Mouse (Mus musculus): Measurements from ENCODE around the gene Rfc2. TPM values are rescaled to one million over a fixed set of nuclear protein-coding genes. Genes with fewer than 3 reads are reported as not detected.

The Rfc2 gene
- polyA plus RNA-seq, 2 experiments: 102 to 180 TPM

- H3K4me3 ChIP-seq (ENCODE audit: insufficient read depth in 1 of 2, low read depth in 2 of 2, low read length in 2 of 2): peak overlapping the region; percentile 77 to 97
- DNase-seq (ENCODE audit: low read depth in 3 of 3, low spot score in 3 of 3): no peak
- ATAC-seq (ENCODE audit: insufficient read depth): peak; percentile 34; the same call in 1 of the 2 replicates
- peaks cover 6 to 12% of the 10 kb centered on the region in 2 experiments for H3K4me1 ChIP-seq (replicated peaks; ENCODE audit: control insufficient read depth in 2 of 2, insufficient read depth in 2 of 2, low read length in 1 of 2)
- peak overlapping the region; percentile 48 for H3K27ac ChIP-seq
- no peaks in the 10 kb centered on the region for H3K27me3 ChIP-seq (ENCODE audit: control insufficient read depth, insufficient read depth, low read length)
- no peaks in the 10 kb centered on the region for H3K9me3 ChIP-seq (ENCODE audit: control insufficient read depth, low read length)
- TF ChIP-seq EP300 (IDR thresholded peaks at IDR 0.05; ENCODE audit: low read depth): no peak
- peak; percentile 43 for TF ChIP-seq CTCF (IDR thresholded peaks at IDR 0.05; ENCODE audit: low read depth)
- H3K9ac ChIP-seq (replicated peaks): peak overlapping the region; percentile 90
- WGBS (ENCODE audit: insufficient replicate concordance): 16% methylated on average over 15 of the region's 15 CpGs
- peak overlapping the region; percentile 95 for H3K4me2 ChIP-seq (ENCODE audit: low read depth)
- no peaks in the 10 kb centered on the region; the same call in 1 of the 2 replicates for H3K36me3 ChIP-seq (replicated peaks; ENCODE audit: control insufficient read depth, insufficient read depth, low read depth)
Observed at GRCm38 (mm10) chr5:134583006-134583883, 2.1 kb downstream of the Rfc2 start.

GRCm38 (mm10) chr5:134583884-134584213 is 2.7 kb downstream of the Rfc2 start:
- ATAC-seq (ENCODE audit: insufficient read depth): no peak
- no peak for TF ChIP-seq CTCF (IDR thresholded peaks at IDR 0.05; ENCODE audit: low read depth)
- WGBS (ENCODE audit: insufficient replicate concordance): 25% methylated on average over 3 of the region's 3 CpGs
- H3K4me3 ChIP-seq (ENCODE audit: insufficient read depth in 1 of 2, low read depth in 2 of 2, low read length in 2 of 2): peak overlapping the region; percentile 77 to 97
- no peaks in the 10 kb centered on the region for H3K9me3 ChIP-seq (ENCODE audit: control insufficient read depth, low read length)
- H3K4me2 ChIP-seq (ENCODE audit: low read depth): peak overlapping the region; percentile 95
- no peak for DNase-seq (ENCODE audit: low read depth in 3 of 3, low spot score in 3 of 3)
- H3K36me3 ChIP-seq (replicated peaks; ENCODE audit: control insufficient read depth, insufficient read depth, low read depth): peaks cover 3% of the 10 kb centered on the region; the same call in 1 of the 2 replicates
- H3K27me3 ChIP-seq (ENCODE audit: control insufficient read depth, insufficient read depth, low read length): no peaks in the 10 kb centered on the region
- peak overlapping the region; percentile 5 for H3K27ac ChIP-seq
- peak overlapping the region; percentile 90 for H3K9ac ChIP-seq (replicated peaks)
- peaks cover 6 to 12% of the 10 kb centered on the region in 2 experiments for H3K4me1 ChIP-seq (replicated peaks; ENCODE audit: control insufficient read depth in 2 of 2, insufficient read depth in 2 of 2, low read length in 1 of 2)

GRCm38 (mm10) chr5:134584798-134585197 is 3.6 kb downstream of the Rfc2 start:
- Histone ChIP-seq H3K4me2 (ENCODE audit: low read depth) (peak overlapping the region; percentile 95; the same call in 1 of the 2 replicates), H3K36me3 (replicated peaks; ENCODE audit: control insufficient read depth, insufficient read depth, low read depth) (peaks cover 3% of the 10 kb centered on the region; the same call in 1 of the 2 replicates), H3K27ac (peak overlapping the region; percentile 25; the same call in 1 of the 2 replicates), H3K9me3 (ENCODE audit: control insufficient read depth, low read length) (no peaks in the 10 kb centered on the region), H3K4me1 (replicated peaks; ENCODE audit: control insufficient read depth in 2 of 2, insufficient read depth in 2 of 2, low read length in 1 of 2) (peaks cover 6 to 12% of the 10 kb centered on the region in 2 experiments), H3K4me3 (ENCODE audit: insufficient read depth in 1 of 2, low read depth in 2 of 2, low read length in 2 of 2) (no peak overlapping the region), H3K27me3 (ENCODE audit: control insufficient read depth, insufficient read depth, low read length) (no peaks in the 10 kb centered on the region), H3K9ac (replicated peaks) (no peak overlapping the region)
- WGBS (ENCODE audit: insufficient replicate concordance): 34% methylated on average over 5 of the region's 5 CpGs
- ATAC-seq (ENCODE audit: insufficient read depth) (no peak), DNase-seq (ENCODE audit: low read depth in 3 of 3, low spot score in 3 of 3) (no peak)
- TF ChIP-seq EP300 (IDR thresholded peaks at IDR 0.05; ENCODE audit: low read depth): no peak
- no peak for TF ChIP-seq CTCF (IDR thresholded peaks at IDR 0.05; ENCODE audit: low read depth)

- no peaks in the 10 kb centered on the region for H3K27me3 ChIP-seq (ENCODE audit: control insufficient read depth, insufficient read depth, low read length)
- no peak overlapping the region for H3K4me2 ChIP-seq (ENCODE audit: low read depth)
- H3K9me3 ChIP-seq (ENCODE audit: control insufficient read depth, low read length): no peaks in the 10 kb centered on the region
- no peak for ATAC-seq (ENCODE audit: insufficient read depth)
- no peak overlapping the region for H3K27ac ChIP-seq
- no peak for TF ChIP-seq CTCF (IDR thresholded peaks at IDR 0.05; ENCODE audit: low read depth)
- TF ChIP-seq EP300 (IDR thresholded peaks at IDR 0.05; ENCODE audit: low read depth): no peak
- H3K9ac ChIP-seq (replicated peaks): no peak overlapping the region
- H3K36me3 ChIP-seq (replicated peaks; ENCODE audit: control insufficient read depth, insufficient read depth, low read depth): peaks cover 28% of the 10 kb centered on the region
- H3K4me1 ChIP-seq (replicated peaks; ENCODE audit: control insufficient read depth in 2 of 2, insufficient read depth in 2 of 2, low read length in 1 of 2): peaks cover 10 to 20% of the 10 kb centered on the region in 2 experiments
- 77% methylated on average over 3 of the region's 3 CpGs for WGBS (ENCODE audit: insufficient replicate concordance)
- no peak overlapping the region for H3K4me3 ChIP-seq (ENCODE audit: insufficient read depth in 1 of 2, low read depth in 2 of 2, low read length in 2 of 2)
- DNase-seq (ENCODE audit: low read depth in 3 of 3, low spot score in 3 of 3): no peak
Observed at GRCm38 (mm10) chr5:134589900-134590299, 8.7 kb downstream of the Rfc2 start.

GRCm38 (mm10) chr5:134592026-134592581 is 10.9 kb downstream of the Rfc2 start:
- H3K9me3 ChIP-seq (ENCODE audit: control insufficient read depth, low read length): no peaks in the 10 kb centered on the region
- WGBS (ENCODE audit: insufficient replicate concordance): 68% methylated on average over 11 of the region's 11 CpGs
- ATAC-seq (ENCODE audit: insufficient read depth) (no peak), DNase-seq (ENCODE audit: low read depth in 3 of 3, low spot score in 3 of 3) (no peak)
- peaks cover 46% of the 10 kb centered on the region for H3K36me3 ChIP-seq (replicated peaks; ENCODE audit: control insufficient read depth, insufficient read depth, low read depth)
- no peaks in the 10 kb centered on the region for H3K27me3 ChIP-seq (ENCODE audit: control insufficient read depth, insufficient read depth, low read length)
- H3K4me3 ChIP-seq (ENCODE audit: insufficient read depth in 1 of 2, low read depth in 2 of 2, low read length in 2 of 2): no peak overlapping the region
- peaks cover 10 to 20% of the 10 kb centered on the region in 2 experiments for H3K4me1 ChIP-seq (replicated peaks; ENCODE audit: control insufficient read depth in 2 of 2, insufficient read depth in 2 of 2, low read length in 1 of 2)
- peak overlapping the region; percentile 74 for H3K27ac ChIP-seq
- no peak for TF ChIP-seq CTCF (IDR thresholded peaks at IDR 0.05; ENCODE audit: low read depth)
- TF ChIP-seq EP300 (IDR thresholded peaks at IDR 0.05; ENCODE audit: low read depth): no peak
- H3K9ac ChIP-seq (replicated peaks): no peak overlapping the region
- H3K4me2 ChIP-seq (ENCODE audit: low read depth): no peak overlapping the region; the same call in 1 of the 2 replicates

All from liver, embryonic 14.5 days (tissue).